Mouse (Mus musculus) c-Kit-positive CD71-negative TER-119-negative erythroid progenitor cells, embryonic 14.5 days (primary cell): Measurements from ENCODE around the gene Lpin3.
A peak's percentile ranks its signal among the peaks of the same experiment; 100 is the strongest.

Experiments used
- DNase-seq: peaks from one replicate; pipeline ENCODE4 v3.0.0-alpha.2; 2013; ENCODE audit warnings: low read depth

Gene Lpin3

DNA sequence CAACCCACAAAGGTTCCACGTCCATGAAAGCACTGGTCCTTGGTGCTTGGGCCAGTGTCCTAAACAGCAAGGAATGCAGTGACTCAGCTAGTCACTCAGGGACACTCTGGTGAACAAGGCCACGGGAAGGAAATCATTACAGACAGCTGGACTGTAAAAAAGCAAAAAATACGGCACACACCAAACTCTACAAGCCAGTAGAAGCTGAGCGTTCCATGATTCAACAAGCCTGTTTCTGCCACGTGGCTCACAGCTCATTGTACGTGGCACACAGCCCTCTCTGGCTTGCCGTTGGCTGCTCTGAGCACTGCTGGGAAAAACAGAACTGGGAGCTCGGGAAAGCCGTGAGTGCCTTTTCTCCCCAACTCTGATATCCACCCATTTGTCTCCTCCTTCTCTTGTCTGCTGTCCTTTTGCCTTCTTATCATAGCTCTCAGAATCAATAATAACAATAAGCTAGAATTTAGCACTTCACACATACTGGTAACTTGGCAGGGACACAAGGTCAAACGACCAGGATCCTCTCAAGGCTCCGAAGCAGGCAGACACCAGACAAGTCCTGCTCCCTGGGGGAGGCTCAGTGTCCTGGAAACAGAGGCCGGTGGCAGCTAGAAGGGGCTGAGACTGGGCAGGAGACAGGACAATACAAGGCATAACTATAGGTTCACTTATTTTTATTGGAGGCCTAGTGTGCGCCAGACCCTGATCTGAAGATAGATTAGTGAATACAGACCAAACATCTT, at the start of gene Lpin3:
Gene Lpin3 (plus strand): TSS at position 218 of the 743 bp plus-strand sequence.
- DNase-seq, result no peak

DNA sequence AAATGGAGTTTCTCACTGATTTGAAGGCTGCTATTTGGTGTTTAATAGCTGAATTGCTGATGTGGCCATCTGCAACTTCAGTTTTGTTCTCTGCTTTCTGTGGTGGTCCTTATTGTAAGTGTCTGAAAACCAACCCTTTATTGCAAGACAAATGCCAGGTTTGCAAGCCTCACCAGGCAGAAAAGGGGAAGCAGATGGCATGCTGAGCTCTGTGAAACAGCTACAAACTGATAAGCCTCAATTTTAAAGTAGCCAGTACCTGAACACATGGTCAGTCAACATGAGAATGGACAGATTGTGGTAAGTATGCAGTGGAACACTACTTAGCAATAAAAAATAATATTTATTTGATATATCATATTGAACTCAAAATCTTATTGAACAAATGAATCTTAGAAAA, 39.6 kb upstream of the Lpin3 start:
- no peak for DNase-seq

DNA sequence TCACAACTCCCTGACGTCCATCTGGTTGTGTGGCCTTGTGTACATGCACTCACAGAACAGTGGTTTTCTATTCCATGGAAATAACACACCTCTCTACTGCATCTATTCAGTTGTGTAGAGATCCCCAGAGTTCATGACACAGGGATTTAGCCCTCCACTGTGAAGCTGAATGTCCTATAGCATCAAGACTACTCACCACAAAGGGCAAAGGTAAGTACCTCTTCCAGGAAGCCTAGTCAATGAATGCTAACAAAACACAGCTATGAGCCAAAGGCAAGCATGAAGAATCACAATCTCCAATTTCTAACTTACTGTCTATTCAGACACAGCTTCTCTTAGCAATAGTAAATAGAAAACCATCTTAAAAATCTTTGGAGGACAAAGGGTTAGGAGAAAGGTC, 32.8 kb upstream of the Lpin3 start:
- DNase-seq, result no peak

DNA sequence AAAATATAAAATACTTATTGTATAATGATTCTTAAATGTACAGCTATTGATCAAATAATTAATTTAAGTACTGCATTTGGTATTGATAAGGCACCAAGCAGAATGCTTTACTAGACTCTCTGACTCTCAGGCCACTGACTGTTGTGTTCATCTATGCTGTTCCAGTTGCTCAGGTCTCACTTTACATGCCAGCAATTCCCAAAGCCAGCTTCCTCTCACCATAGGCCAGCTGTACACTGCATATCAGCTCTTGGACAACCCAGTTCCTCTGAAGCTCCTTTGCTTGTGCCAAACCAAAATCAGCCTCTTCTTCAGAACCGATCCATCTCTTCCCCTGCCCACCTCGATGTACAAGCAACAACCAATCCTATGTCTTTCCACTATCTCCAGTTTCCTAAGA, 32.3 kb upstream of the Lpin3 start:
- no peak for DNase-seq

DNA sequence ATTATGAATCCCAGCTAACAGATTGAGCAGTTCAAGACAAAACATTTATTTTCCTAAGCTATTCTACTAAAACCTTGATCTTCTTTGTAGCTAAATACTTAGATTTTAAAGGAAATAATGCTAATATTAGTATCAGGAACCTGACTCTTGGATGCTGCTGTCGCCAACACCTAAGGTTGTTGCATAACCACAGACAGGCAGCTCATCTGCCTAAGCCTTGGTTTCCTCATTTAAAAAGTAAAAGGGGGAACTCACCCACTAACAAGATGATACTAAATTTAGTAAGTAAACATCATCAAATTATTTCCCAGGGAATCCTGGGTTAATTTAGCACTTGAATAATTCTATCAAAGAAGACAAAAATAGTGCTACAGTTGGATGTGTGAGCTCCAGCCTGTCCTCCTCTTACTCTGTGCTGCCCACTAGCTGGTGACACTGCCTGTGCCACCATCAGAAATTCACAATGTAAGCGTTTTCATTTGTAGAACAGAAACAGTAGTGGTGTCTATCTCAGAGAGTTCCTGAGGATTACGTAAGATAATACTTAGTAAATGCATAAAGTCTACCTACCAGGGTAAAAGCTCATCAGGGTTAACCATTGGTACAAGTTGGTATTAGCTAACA, 30.7 kb upstream of the Lpin3 start:
- no peak for DNase-seq

DNA sequence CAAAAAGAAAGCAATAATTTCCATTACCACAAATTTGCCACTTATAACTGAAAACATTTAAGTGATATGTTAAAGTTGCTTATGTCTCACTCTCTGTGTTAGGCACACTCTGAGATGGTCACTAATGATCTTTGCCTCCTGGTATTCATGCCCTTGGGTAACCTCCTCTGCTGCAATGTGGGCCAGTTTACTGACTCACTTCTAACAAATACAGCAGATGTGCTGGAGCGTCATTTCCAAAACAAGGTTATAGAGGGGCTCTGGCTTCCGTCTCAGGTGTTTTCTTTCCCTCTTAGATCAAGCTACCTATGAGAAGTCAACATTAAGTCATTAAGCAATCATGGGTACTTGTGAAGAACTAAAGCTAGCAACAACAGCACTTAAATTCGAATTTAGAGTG, 30.1 kb upstream of the Lpin3 start:
- no peak for DNase-seq

DNA sequence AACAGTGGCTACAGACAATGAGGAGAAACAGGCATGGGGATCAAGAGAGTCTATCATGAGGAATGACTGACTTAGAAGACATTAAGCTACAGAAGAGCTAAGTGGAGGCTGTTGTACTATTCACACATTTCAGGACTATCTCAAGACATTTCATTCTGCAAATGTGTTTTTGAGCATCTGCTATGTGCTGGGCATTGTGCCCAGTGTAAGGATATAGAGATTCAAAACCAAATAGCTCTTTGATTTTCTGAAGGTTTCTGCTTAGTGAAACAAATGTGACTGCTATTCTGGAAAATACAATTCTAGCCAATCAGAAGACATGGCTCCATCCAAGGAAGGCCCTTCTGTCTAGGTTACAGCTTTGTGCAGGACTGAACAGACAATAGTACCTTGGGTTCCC, 25.8 kb upstream of the Lpin3 start:
- no peak for DNase-seq

DNA sequence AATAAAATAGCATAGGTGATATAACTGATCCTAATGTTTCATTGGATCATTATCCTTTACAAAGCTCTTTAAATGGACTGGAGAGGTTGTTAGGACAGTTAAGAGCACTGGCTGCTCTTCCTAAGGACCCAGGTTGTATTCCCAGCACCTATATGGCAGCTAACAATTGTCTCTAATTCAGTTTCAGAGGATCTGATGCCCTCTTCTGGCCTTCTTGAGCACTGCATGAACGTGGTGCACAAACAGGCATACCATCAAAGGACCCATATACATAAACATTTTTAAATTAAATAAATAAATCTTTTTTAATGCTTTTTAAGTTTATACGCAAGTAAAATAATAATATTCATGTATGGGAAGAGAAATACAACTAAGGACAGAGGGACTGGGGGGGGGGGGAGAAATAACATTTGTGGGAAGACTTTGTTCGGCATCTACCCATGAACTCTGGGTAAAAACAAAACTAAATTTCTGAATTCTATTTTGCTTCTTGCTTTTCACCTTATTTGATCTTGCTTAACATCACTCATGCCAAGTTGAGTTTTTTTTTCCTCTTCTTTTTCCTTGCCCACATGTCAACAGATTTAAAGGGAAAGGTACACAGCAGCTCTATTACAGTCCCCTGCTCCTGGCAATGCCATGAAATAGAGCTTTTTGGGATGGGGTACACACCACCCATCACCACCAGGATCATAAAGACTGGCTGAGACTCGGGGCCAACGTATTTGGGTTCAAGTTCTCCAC, 23.9 kb upstream of the Lpin3 start:
- DNase-seq, result no peak

DNA sequence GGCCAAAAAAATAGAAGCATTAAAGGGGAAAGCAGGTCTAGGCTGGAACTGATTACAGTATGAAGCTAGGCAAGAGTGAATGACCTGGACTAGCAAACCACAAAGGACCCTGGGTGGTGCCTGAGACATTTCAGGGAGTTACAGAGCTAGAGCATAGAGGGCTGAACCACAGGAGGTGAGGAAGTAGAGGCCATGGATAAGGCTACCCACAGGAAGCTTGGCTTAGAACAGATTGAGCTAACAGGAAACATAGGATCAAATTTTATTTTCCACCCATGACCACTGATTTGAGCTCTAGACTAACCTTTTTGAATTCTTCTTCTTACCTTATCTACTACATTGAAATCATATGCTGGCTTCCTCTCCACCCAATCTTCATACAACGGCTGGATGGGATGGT, 20.1 kb upstream of the Lpin3 start:
- DNase-seq, result no peak

DNA sequence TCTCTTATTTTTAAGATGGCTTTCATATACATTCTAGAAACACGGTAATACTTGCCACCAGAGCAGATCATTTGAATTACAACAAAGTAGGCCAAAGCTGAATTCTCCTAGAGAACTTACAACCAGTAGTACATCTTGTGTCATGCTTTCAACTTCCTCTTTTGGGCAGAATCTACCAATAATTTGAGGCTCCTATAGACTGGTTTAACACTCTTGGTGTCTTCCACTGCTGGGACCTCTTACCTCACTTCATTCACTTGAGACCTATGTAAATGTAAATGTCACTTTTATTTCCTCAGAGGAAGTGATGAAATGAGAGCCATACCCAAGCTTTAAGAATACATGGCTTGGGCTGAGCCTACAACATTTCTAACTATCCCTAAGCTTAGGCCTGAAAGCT, 16.4 kb upstream of the Lpin3 start:
- DNase-seq, result no peak

DNA sequence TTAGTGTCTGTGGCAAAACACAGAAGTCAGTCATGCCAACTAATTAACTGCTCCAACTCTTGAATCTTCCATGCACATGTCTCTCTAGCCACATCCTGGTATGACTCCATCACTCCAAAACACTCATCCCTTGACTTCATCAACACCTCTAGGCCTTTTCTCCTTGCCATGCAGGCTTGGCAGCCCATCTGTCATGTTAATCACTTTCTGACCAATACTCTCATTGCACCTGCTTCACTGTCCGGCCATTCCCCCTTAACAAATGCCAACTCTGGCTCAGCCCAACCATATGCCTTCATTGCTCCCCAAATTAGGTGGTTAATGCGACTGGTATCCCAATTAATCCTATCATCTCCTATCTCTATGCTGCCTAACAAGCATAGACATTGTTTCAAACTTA, 15.2 kb upstream of the Lpin3 start:
- no peak for DNase-seq

DNA sequence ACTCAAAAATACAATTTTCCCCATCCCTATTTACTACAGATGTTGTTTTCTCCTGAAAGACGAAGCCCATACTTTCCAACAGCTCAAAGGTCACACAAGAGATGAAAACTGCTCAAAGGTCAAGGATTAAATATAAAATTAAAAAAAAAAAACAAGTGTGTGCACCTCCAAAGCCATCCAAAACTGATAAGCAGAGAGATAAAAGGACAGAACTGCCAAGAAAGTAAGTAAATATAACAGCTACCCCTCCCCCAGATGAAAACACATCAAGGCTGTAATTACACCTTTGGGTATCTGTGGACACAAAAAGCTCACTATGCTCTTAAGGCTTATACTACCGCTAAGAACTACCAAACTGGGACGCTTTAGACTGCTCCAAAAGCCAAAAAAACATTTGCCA, 11.0 kb upstream of the Lpin3 start:
- no peak for DNase-seq

DNA sequence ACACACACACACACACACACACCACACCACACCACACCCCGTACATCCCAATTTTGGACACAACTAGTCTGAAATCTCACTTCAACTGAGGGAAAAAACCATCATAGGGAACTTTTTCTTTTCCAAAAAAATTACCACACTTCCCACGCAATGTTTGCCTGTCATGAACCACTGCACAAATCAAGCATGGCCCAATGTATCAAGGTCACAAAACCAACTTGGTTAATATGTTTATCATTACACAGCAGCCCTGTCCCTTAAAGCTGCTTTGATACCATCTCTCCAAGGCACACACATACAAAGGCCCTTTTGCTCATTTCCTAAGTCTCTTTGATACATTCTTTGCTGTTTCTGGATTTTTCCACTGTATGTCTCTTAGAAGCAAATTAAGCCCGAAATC, 9.2 kb upstream of the Lpin3 start:
- DNase-seq, result no peak

DNA sequence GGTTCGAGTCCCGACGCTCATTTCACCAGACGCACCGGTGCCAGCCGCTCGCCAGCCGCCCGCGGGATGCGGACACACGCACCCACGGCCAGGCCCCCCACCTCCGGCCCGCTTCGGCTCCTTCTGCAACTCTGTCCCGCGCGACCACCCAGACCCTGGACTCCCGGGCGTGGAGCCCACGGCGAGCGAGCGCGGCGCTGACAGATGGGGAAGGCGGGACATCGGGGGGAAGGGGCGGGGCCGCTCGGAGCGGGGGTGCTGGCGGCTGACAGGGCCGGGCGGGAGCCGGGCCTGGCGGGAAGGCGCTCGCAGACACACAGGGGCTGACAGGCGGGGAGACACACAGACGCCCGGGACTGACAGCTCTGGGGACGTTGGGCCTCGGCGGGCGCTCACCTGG, 8.1 kb upstream of the Lpin3 start:
- peak; percentile 26 for DNase-seq

DNA sequence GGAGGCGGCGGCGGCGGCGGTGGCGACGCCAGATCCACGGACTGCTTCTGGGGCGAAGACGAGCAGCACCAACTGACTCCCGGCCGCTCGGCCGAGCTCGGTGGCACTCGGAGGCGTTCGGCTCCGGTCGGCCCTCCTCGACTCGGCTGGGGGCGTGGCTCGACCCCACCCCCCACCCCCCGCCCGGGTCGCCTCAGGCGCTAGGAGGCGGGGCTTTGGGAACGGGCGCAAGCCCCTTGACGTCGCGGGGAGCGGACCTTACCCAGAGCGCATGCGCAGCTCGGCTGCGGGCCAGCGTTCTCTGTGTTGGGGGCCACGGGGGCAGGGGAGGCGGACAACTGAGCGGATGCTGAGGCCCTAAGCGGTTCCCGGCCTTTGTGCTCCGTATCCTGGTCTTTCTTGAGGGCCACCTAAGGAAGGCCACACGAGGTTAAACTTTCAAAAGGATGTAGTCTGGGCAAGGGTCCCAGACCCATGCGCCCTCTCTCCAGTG, 7.5 kb upstream of the Lpin3 start, which contains the start of gene Zhx3:
Gene Zhx3 (minus strand): TSS at position 109 of the 493 bp plus-strand sequence.
- DNase-seq, result peak; percentile 84

DNA sequence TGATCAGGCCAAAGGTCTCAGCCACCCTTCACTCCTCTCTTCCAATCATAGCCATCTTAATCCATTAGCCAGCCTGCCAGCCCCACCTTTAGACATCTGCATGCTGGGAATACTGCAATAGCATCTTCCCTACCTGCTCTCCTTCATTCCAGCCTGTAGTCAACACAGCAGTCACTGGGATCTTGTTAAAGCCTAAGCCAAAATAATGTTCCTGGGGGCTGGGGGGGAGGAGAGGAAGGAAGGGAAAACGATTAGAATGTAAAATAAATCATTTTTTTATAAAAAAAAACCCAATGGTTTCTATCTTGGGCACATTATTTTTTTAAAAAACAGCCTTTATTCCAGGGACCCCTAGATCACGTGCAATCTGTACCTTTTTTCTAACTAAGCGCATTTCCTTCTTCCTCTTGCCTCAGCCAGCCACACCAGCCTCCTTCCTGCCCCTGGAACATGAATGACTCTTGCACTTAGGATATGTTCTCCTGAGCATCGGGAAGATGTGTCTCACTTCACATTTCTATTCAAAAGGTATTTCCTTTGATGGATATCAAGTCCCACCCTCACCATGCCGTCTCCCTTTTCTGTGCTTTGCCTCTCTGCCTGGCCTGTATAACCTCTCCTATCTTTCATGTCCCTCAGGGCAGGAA, 6.1 kb upstream of the Lpin3 start:
- no peak for DNase-seq

DNA sequence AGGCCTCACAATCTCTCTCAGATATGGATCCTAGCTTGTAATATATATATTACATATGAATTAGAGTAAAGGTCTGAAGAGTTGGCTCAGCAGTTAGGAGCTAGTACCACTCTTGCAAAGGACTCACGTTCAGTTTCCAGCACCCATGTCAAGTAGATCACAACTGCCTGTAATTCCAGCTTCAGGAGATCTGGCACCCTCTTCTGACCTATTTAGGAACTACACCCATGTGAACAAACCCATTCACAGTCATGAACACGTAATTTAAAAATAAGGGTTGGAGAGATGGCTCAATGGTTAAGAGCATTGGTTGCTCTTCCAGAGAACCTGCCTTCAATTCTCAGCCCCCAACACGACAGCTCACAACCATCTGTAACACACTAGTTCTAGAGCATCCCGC, 4.4 kb upstream of the Lpin3 start:
- no peak for DNase-seq

DNA sequence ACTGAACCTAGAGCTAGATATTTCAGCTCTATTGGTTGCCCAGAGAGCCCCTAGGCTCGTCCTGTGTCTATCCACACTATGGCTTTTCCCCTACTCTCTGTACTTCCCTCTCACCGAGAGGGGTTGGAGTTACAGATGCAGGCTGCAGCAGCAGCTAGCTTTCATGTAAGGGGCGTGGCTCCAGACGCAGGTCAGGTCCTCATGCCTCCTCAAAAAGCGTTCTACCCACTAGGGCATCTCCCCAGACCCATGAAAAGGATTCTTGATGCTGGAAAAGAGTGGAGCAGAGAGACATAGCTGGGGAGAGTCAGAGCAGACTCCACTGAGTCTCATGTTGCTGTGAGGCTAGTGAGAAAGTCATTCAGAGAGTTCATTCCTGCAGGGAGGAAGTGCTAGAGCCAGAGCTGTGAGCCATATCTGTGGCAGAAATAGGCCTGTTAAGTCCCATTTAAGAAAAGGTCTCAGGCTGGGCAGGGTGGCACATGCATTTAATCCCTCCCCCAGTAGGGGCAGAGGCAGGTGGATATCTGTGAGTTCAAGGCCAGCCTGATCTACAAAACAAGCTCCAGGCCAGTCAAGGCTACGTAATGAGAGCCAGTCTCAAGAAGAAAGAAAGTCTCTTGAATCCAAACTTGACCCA, 1.1 kb downstream of the Lpin3 start:
- no peak for DNase-seq

DNA sequence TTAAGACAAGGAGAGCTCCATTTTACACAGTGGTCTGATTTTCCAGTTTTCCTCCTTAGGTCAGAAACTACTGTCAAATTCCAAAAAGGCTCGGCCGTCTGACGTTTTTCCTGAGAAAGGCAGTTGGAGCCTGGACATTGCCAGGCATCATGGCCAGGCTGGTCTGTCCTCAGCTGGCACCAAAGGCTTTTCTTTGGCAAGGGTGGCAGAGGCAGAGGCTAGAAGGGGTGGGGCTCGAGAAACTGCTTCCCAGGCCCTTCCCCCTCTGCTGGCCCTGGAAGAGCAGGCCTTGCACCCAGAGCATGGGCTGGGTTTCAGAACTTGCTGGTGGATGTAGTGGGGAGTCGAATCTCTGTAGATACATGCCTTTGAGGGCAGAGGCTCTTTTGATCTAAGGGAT, 2.0 kb downstream of the Lpin3 start:
- DNase-seq, result no peak

DNA sequence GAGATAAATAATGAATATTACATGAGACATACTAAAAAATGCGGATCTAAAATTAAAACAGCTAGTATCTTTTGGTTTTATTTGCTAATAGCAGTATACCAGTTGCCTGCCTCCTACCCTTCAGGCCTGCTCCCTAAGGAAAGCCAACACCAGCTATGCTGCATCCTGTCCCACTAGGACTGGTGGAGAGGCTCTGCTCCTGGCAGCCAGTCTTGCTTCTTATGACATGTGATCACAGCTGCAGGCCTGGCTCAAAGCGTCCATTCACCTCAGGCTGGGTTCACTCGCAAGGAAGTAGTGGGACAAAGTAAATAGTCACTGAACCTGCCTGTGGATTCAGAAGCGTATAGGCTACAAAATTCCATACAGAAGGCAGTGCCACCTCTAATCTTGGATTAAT, 3.4 kb downstream of the Lpin3 start:
- DNase-seq, result no peak

DNA sequence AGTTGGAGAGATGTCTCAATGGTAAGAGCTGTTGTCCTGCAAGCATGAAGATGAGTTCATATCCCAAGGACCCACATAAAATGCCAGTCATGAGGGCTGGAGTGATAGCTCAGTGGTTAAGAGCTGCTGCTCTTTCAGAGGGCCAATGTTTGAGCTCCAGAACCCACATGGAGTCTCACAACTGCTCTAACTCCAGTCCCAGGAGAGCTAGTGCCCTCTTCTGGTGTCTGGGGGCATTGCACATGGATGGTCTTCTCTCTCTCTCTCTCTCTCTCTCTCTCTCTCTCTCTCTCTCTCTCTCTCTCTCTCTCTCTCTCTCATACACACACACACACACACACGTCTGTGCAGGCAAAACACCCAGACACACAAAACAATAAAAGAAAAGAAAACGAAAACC, 4.4 kb downstream of the Lpin3 start:
- DNase-seq, result peak; percentile 50

DNA sequence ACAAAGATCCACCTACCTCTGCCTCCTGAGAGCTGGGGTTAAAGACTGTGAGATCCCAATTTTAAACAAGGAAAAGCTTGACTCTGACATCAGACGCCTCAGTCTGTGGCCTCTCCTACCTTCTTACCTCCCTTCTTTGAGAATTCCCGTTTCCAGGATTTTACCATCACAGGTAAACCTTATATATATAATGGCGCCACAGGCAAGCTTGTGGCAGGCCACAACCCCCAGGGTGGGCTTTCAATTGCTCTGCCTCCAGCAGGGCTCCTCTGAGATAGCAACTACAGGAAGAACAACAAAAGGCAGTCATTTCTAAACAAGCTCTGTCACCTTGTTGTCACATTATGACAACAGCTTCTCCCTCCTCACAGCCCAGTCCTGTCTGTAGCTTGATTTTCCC, 5.8 kb downstream of the Lpin3 start:
- DNase-seq, result no peak
